Mouse (Mus musculus): Measurements from ENCODE around the gene Gm28036.

DNA sequence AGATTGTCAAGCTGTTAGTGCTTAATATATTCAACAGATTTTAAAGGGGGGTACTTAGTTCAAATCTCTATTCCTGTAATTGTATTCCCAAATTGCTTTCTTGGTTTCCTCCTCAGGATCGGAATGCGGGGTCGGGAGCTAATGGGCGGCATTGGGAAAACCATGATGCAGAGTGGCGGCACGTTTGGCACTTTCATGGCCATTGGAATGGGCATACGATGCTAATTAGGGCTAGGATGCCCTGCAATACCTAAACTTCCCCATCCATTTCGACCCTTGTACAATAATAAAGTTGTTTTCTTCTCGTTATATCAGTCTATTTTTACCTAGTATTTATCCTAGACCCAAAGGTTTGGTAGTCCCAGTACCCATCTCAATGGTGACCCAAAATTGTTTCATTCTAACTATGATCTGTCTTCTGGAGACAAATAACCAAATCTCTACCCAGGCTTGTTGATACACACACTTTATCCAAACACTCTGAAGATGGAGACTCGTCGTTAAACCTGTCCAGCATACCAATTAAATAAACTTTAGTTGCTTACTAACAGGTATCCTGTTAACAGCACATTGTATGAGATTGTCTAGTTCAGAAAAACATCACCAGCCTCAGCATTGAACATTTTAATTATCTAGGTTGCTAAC lies 18.7 kb upstream of the Gm28036 start:
- TF ChIP-seq POLR2A (IDR thresholded peaks at IDR 0.05; ENCODE audit: insufficient read depth, low read length) = no peak
- no peak for TF ChIP-seq CTCF (IDR thresholded peaks at IDR 0.05; ENCODE audit: low read depth, low read length)
- no peak for TF ChIP-seq EP300 (IDR thresholded peaks at IDR 0.05; ENCODE audit: insufficient read depth, low read depth, low read length)

Measured in ES-Bruce4 (cell line).